Mouse (Mus musculus) layer of hippocampus, adult 2 months (tissue): ENCODE data around the gene Csrnp2. TPM values are rescaled to one million over a fixed set of nuclear protein-coding genes. Genes with fewer than 3 reads are reported as not detected.
A peak's percentile ranks its signal among the peaks of the same experiment; 100 is the strongest.

Experiments used
- DNase-seq, 2 experiments: peaks; one replicate each; pipeline ENCODE4 v3.0.0; 2022; ENCODE audit warnings: low spot score in 2 of 2
- H3K27ac ChIP-seq: fragments of 200-600 bp; 2 replicates; pipeline ENCODE4 v1.8.1; 2022
- H3K4me3 ChIP-seq: fragments of 200-600 bp; 2 replicates; pipeline ENCODE4 v1.8.1; 2022; ENCODE audit warnings: mild to moderate bottlenecking
- CTCF ChIP-seq: fragments of 200-600 bp; conservative IDR thresholded peaks from 2 replicates; pipeline ENCODE4 v1.8.1; 2022; ENCODE audit warnings: antibody characterized with exemption, mild to moderate bottlenecking, moderate library complexity
- total RNA-seq, 2 experiments: library from RNA; stranded (reverse); gene quantifications; 2 replicates each; pipeline ENCODE4 v1.2.3; 2021

Csrnp2 gene
- total RNA-seq, 2 experiments from 2014 or later, result 23.3 to 23.9 TPM

DNA sequence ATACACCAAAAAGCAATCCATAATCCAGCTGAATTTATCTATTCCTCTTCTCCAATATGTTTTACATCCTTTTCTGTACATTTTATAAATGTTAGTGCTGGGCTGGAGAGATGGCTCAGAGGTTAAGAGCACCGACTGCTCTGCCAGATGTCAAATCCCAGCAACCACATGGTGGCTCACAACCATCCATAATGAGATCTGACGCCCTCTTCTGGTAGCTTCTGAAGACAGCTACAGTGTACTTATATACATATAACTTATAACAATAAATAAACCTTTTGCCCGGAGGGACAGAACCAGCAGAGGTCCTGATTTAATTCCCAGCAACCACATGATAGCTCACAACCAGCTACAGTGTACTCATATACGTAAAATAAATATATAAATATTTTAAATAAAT, 46.7 kb downstream of the Csrnp2 start:
- no peak for DNase-seq
- TF ChIP-seq CTCF, result no peak; the same call in 1 of the 2 replicates

DNA sequence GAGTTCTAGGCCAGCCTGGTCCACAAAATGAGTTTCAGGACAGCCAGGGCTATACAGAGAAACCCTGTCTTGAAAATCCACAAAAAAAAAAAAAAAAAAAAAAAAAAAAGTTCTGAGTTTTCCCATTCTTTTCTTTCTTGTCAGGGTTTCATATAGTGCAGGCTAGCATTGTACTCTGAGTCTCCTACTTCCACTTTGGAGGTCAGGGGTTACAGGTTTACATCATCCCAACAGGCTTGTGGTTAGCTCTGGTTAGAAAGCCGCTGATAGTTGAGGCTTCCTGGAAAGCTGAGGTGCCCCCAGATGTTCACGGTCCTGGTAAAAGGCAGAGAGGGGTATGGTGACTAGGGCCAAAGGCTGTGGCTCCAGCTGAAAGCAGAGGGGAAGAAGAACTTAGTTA, 48.4 kb downstream of the Csrnp2 start:
- no peak for DNase-seq
- no peak for TF ChIP-seq CTCF
- H3K4me3 ChIP-seq, result no peak overlapping the region
- H3K27ac ChIP-seq, result no peak overlapping the region

More for the DNA sequence above, 46.7 kb downstream of the Csrnp2 start:
- Histone ChIP-seq H3K27ac (no peak overlapping the region), H3K4me3 (no peak overlapping the region)

- TF ChIP-seq CTCF, result no peak; the same call in 1 of the 2 replicates
- DNase-seq, result peak; percentile 79 to 90
- peak overlapping the region; percentile 55 for H3K4me3 ChIP-seq
- H3K27ac ChIP-seq, result peak overlapping the region; percentile 84
Measured at GRCm38 (mm10) chr15:100443126-100443922, 52.0 kb downstream of the Csrnp2 start.

GRCm38 (mm10) chr15:100436518-100436917, 58.8 kb downstream of the Csrnp2 start:
- DNase-seq, result no peak
- TF ChIP-seq CTCF, result no peak
- H3K4me3 ChIP-seq, result no peak overlapping the region
- H3K27ac ChIP-seq, result no peak overlapping the region

DNA sequence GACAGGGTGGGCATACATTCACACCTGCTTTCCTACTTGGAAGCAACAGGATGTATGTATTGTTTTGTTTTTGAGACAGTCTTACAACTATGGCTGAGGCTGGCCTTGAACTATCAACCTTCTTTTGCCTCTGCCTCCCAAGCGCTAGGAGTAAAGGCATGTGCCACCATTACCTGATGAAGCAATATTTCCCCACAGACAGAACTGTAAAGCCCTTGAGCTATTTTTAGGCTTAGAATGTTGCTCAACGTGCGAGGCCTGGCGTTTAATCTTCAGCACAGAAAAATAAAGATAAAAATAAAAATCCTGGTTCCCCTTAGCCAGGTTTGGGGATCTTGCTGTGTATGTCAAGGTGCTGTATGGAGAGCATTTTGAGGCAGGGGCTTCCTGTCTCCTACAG, 59.2 kb downstream of the Csrnp2 start:
- Histone ChIP-seq H3K27ac (no peak overlapping the region), H3K4me3 (no peak overlapping the region)
- DNase-seq, result no peak
- TF ChIP-seq CTCF, result no peak

DNA sequence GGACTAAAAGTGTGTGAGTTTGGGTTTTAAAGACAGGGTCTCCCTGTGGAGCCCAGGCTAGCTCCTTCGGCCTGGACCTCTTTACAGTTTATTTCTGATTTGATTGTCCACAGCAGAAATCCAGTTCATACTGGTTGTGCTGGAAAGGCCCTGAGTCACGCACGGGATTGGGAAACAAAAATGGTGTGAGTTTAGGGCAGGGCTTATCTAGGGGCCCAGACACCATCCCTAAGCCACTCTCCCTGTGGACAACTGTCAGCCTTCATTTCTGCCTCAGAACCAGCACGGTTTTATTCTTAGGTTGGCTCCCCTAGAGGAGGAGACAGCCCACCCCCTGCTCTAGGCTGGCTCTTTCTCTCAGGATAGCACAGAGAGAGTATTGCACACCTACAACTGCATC, 62.1 kb downstream of the Csrnp2 start:
- Histone ChIP-seq H3K27ac (no peak overlapping the region), H3K4me3 (no peak overlapping the region)
- DNase-seq, result no peak
- TF ChIP-seq CTCF, result no peak

DNA sequence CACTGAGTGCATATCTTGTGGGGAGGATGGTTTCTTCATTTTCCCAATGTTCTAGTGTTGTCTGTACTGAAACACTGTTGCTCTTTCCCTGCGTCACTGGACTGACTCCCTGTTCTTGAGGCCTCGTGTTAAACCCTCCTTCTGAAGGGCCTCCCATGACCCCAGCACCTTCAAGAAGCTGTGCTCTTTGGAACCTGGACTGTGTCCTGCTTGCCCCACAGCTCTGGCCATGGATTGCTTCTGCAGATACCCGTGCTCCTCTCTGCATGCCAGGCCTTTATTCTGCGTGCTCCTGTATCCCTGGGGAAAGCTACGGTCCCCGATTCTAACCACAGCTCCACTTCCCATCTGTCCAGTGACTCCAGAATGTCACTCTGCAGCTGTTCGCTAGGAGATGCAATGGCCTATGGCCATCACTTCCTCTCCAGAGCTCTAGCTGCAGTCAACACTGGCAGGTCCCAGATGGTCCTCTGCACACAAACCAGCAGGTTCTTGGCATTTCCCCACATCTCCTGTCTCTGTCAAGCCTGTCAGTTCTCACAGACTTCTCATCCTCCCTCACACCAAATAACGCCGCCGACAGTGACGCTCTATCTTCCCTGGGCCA, 65.2 kb downstream of the Csrnp2 start:
- Histone ChIP-seq H3K4me3 (no peak overlapping the region), H3K27ac (peak overlapping the region; percentile 65; the same call in 1 of the 2 replicates)
- no peak for TF ChIP-seq CTCF
- DNase-seq, result no peak

Other genes with a start within 250 kb of the Csrnp2 start
- gene Tmprss12, start 214.7 kb downstream of the Csrnp2 start, total RNA-seq, result not detected
- gene Mettl7a1, start 191.3 kb downstream of the Csrnp2 start, total RNA-seq, result 10 to 100 TPM; 31.5 to 36.8 TPM
- under 1 TPM; 0.33 to 0.37 TPM for gene Mettl7a3, start 160.6 kb downstream of the Csrnp2 start, total RNA-seq
- not detected for gene Methig1, start 142.3 kb downstream of the Csrnp2 start, total RNA-seq
- gene Mettl7a2, start 142.3 kb downstream of the Csrnp2 start, total RNA-seq, result under 1 TPM in 1 of 2 experiments, not detected in 1; 0.72 TPM
- not detected for gene Higd1c, start 130.9 kb downstream of the Csrnp2 start, total RNA-seq
- not detected for gene Gm5475, start 73.3 kb downstream of the Csrnp2 start, total RNA-seq
- gene Slc11a2, start 70.4 kb downstream of the Csrnp2 start, total RNA-seq, result 10 to 100 TPM; 62.0 to 67.5 TPM
- 10 to 100 TPM; 57.1 to 62.9 TPM for gene Letmd1, start 26.5 kb downstream of the Csrnp2 start, total RNA-seq
- 10 to 100 TPM; 29.3 to 31.0 TPM for gene Tfcp2, start 56.5 kb upstream of the Csrnp2 start, total RNA-seq
- 100 to 1,000 TPM; 106 to 107 TPM for gene Pou6f1, start 104.5 kb upstream of the Csrnp2 start, total RNA-seq
- 100 to 1,000 TPM; 112 to 113 TPM for gene Dazap2, start 119.9 kb upstream of the Csrnp2 start, total RNA-seq
- 1 to 10 TPM; 1.1 to 1.7 TPM for gene Smagp, start 141.5 kb upstream of the Csrnp2 start, total RNA-seq
- 1 to 10 TPM; 5.3 to 5.6 TPM for gene Bin2, start 174.1 kb upstream of the Csrnp2 start, total RNA-seq
- gene Cela1, start 192.4 kb upstream of the Csrnp2 start, total RNA-seq, result 1 to 10 TPM; 1.3 TPM
- gene Galnt6, start 233.9 kb upstream of the Csrnp2 start, total RNA-seq, result 1 to 10 TPM; 5.6 to 7.0 TPM